Mouse (Mus musculus) spleen, adult 2 months (tissue): Measurements from ENCODE around the gene Gpsm2. TPM values are rescaled to one million over a fixed set of nuclear protein-coding genes. Genes with fewer than 3 reads are reported as not detected.

Source experiments
- DNase-seq, 2 experiments: peaks; one replicate each; pipeline versions ENCODE4 v3.0.0 to v3.0.0-alpha.2; 2012 to 2021; ENCODE audit warnings: low spot score in 2 of 2, low read depth in 1 of 2
- H3K27ac ChIP-seq: fragments of 200-500 bp; 2 replicates; pipeline ENCODE4 v1.5.1; 2012; ENCODE audit warnings: low read length, inconsistent platforms; ENCODE audit not compliant: insufficient read depth
- H3K27me3 ChIP-seq: fragments of 200-500 bp; 2 replicates; pipeline ENCODE4 v1.6.1; 2012; ENCODE audit warnings: mild to moderate bottlenecking, moderate library complexity, low read length, inconsistent platforms; ENCODE audit not compliant: control insufficient read depth, insufficient read depth
- H3K36me3 ChIP-seq: fragments of 200-500 bp; 2 replicates; pipeline ENCODE4 v1.6.1; 2012; ENCODE audit warnings: mild to moderate bottlenecking, low read length, inconsistent platforms; ENCODE audit not compliant: control insufficient read depth, insufficient read depth
- H3K4me1 ChIP-seq: fragments of 200-500 bp; 2 replicates; pipeline ENCODE4 v1.6.1; 2011; ENCODE audit warnings: inconsistent platforms; ENCODE audit not compliant: control insufficient read depth, insufficient read depth, insufficient read length
- H3K4me3 ChIP-seq: fragments of 200-500 bp; 2 replicates; pipeline ENCODE4 v1.5.1; 2011; ENCODE audit warnings: mild to moderate bottlenecking, inconsistent platforms; ENCODE audit not compliant: insufficient read depth, insufficient read length; ENCODE audit errors: extremely low read depth
- CTCF ChIP-seq: fragments of 200-500 bp; IDR thresholded peaks from 2 replicates; pipeline ENCODE4 v1.5.1; 2011; ENCODE audit warnings: mild to moderate bottlenecking, inconsistent platforms; ENCODE audit not compliant: insufficient read depth, insufficient read length, insufficient replicate concordance; ENCODE audit errors: extremely low read depth
- POLR2A ChIP-seq: fragments of 200-500 bp; IDR thresholded peaks from 2 replicates; pipeline ENCODE4 v1.6.1; 2011; ENCODE audit warnings: low read depth, low read length, inconsistent platforms
- WGBS: fragments of 180-500 bp; shearing (Covaris S2); methylation state at CpG from one replicate; pipeline ENCODE4 v1.1.7; 2018; 5-methylcytosine and 5-hydroxymethylcytosine counted together
- polyA plus RNA-seq: library from polyadenylated mRNA; depleted of rRNA; stranded (reverse); fragments of >200 nt; gene quantifications from 2 replicates; pipeline ENCODE4 v1.2.3, GENCODE M21; 2012

Gene Gpsm2
- polyA plus RNA-seq, 1 experiment: 2.5 TPM

GRCm38 (mm10) chr3:108754541-108754940 is 32.4 kb upstream of the Gpsm2 start:
- 65% methylated on average over 1 of the region's 1 CpGs for WGBS
- Histone ChIP-seq H3K27ac (no peak overlapping the region), H3K4me3 (no peak overlapping the region), H3K27me3 (no peaks in the 10 kb centered on the region), H3K36me3 (no peaks in the 10 kb centered on the region), H3K4me1 (no peaks in the 10 kb centered on the region)
- DNase-seq: no peak
- TF ChIP-seq POLR2A: no peak
- no peak for TF ChIP-seq CTCF

- Histone ChIP-seq H3K36me3 (no peaks in the 10 kb centered on the region), H3K27ac (no peak overlapping the region), H3K4me3 (no peak overlapping the region), H3K27me3 (no peaks in the 10 kb centered on the region), H3K4me1 (no peaks in the 10 kb centered on the region)
- WGBS: 69% methylated on average over 6 of the region's 6 CpGs
- no peak for TF ChIP-seq CTCF
- no peak for TF ChIP-seq POLR2A
- DNase-seq: no peak
Measured at GRCm38 (mm10) chr3:108751691-108752090, 29.6 kb upstream of the Gpsm2 start.

DNA sequence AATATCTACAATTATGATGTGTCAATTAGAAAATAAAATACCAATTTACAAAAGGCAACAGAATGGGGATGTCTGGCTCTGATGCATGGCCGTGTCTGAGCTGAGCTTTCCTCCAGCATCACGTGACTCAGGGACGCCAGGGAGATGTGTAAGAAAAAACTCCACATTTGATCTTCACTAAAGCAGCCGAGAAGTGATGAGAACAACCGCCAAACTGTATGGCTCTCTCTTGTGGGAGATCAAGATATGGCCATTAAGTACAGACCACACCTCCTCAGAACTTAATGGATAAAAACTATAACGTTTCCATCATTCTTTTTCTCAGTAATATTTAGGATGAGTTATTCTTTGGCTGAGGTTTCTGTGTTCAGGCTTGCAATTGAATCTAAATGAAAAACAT is 29.0 kb upstream of the Gpsm2 start:
- Histone ChIP-seq H3K27me3 (no peaks in the 10 kb centered on the region), H3K4me1 (no peaks in the 10 kb centered on the region), H3K36me3 (no peaks in the 10 kb centered on the region), H3K27ac (no peak overlapping the region), H3K4me3 (no peak overlapping the region; the same call in 1 of the 2 replicates)
- DNase-seq: no peak
- TF ChIP-seq CTCF (no peak), POLR2A (no peak)
- 66% methylated on average over 6 of the region's 6 CpGs for WGBS

GRCm38 (mm10) chr3:108744060-108744459 is 22.0 kb upstream of the Gpsm2 start:
- Histone ChIP-seq H3K27ac (no peak overlapping the region), H3K4me3 (no peak overlapping the region), H3K36me3 (no peaks in the 10 kb centered on the region), H3K27me3 (no peaks in the 10 kb centered on the region), H3K4me1 (no peaks in the 10 kb centered on the region)
- TF ChIP-seq POLR2A (no peak), CTCF (no peak)
- no peak for DNase-seq
- WGBS: 90% methylated on average over 4 of the region's 4 CpGs

- Histone ChIP-seq H3K36me3 (no peaks in the 10 kb centered on the region), H3K4me3 (no peak within 1 kb of the TSS), H3K4me1 (no peaks in the 10 kb centered on the region), H3K27me3 (no peaks in the 10 kb centered on the region), H3K27ac (no peak within 1 kb of the TSS)
- WGBS: 75% methylated on average over 8 of the region's 8 CpGs
- no peak for DNase-seq
- TF ChIP-seq POLR2A (no peak), CTCF (no peak)
Measured at GRCm38 (mm10) chr3:108739045-108739708, 17.1 kb upstream of the Gpsm2 start, which contains the start of gene Aknad1. TSS of gene Aknad1 (plus strand) at chr3:108739658.

GRCm38 (mm10) chr3:108737761-108738160 is 15.7 kb upstream of the Gpsm2 start:
- 77% methylated on average over 3 of the region's 3 CpGs for WGBS
- no peak overlapping the region for H3K27ac ChIP-seq
- no peak for DNase-seq
- no peaks in the 10 kb centered on the region for H3K4me1 ChIP-seq
- TF ChIP-seq CTCF (no peak), POLR2A (no peak)
- H3K4me3 ChIP-seq: no peak overlapping the region
- no peaks in the 10 kb centered on the region for H3K36me3 ChIP-seq
- H3K27me3 ChIP-seq: no peaks in the 10 kb centered on the region

GRCm38 (mm10) chr3:108730316-108730715 is 8.2 kb upstream of the Gpsm2 start:
- Histone ChIP-seq H3K4me3 (no peak overlapping the region), H3K27ac (no peak overlapping the region), H3K4me1 (no peaks in the 10 kb centered on the region), H3K36me3 (no peaks in the 10 kb centered on the region), H3K27me3 (no peaks in the 10 kb centered on the region)
- no peak for TF ChIP-seq CTCF
- TF ChIP-seq POLR2A: no peak
- no peak for DNase-seq
- 60% methylated on average over 12 of the region's 12 CpGs for WGBS
